Mouse (Mus musculus): Measurements from ENCODE around the gene Usp36. TPM values are rescaled to one million over a fixed set of nuclear protein-coding genes. Genes with fewer than 3 reads are reported as not detected.

Usp36 gene
- total RNA-seq (2014; rRNA removed) = 13.7 and 20.4 TPM in 2 replicates
- polyA plus RNA-seq (2015; fragmentation: Nextera tagmentation; extraction: Ambion mirVana) = 10.6 and 13.1 TPM in 2 replicates

DNA sequence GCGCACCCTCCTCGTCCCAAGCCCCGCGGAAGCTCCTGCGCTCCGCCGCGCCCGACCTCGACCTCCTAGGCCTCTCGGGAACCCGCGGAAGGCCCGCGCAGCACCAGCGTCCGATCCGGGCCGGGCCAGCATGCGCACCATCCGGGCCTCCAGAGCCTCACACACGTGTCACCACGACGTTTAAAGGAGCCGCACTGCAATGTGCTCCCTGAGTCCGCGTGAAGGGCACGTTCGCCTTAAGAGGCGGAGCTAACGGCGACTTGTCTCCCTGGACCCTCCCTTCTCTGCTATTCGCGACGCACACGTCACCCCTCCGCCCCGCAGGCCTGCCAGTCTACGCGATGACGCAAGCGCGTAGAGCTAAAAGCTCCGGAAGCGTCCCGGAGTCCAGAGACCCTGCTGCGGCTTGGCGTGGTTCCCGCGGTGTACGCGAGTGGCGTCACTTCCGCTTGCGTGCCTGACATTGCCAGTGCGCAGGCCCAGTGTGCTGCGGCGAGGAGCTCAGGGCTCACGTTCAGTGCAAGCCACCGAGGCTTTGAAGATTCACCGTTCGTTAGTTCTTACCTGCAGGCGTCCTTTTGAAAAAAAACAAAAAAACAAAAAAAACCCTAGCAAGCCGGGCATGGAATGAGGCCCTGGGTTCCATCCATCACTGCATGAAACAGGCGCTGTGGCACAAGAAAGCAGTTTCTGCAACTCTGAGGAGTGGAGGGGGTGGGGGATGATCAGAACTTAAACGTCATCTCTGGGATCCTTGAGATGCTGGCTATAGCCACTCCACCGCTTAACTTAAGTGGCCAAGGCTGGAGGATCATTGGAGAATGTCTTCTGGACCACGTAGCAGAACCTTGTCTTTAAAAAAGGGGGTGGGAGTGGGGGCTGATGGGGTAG, at the start of gene Usp36:
Usp36 (minus strand) TSS at position 246 of the 891 bp plus-strand sequence.
- DNase-seq (ENCODE audit: low spot score) = peak; percentile 100
- peak; percentile 98 for ATAC-seq (ENCODE audit: low FRiP score)
- peaks cover 5% of the 10 kb centered on the region; the same call in 1 of the 2 replicates for H3K4me1 ChIP-seq (ENCODE audit: insufficient read depth, low read length)
- peak within 1 kb of the TSS; percentile 98 for H3K9ac ChIP-seq (replicated peaks; ENCODE audit: low read length, poor library complexity, severe bottlenecking)
- H3K27ac ChIP-seq (ENCODE audit: low read depth, low read length) = peak within 1 kb of the TSS; percentile 92
- peaks cover 21% of the 10 kb centered on the region for H3K36me3 ChIP-seq (ENCODE audit: insufficient read depth, low read length)
- H3K9me3 ChIP-seq (ENCODE audit: low read length) = no peaks in the 10 kb centered on the region
- peak within 1 kb of the TSS; percentile 85 for H3K4me2 ChIP-seq (ENCODE audit: low read depth, low read length, poor library complexity, severe bottlenecking)
- H3K4me3 ChIP-seq (ENCODE audit: low read depth, low read length) = peak within 1 kb of the TSS; percentile 91
- under 1% methylated on average over 68 of the region's 68 CpGs for WGBS
- H3K27me3 ChIP-seq (ENCODE audit: insufficient read depth, low read length) = no peaks in the 10 kb centered on the region
- TF ChIP-seq CTCF (IDR thresholded peaks at IDR 0.05) = no peak

DNA sequence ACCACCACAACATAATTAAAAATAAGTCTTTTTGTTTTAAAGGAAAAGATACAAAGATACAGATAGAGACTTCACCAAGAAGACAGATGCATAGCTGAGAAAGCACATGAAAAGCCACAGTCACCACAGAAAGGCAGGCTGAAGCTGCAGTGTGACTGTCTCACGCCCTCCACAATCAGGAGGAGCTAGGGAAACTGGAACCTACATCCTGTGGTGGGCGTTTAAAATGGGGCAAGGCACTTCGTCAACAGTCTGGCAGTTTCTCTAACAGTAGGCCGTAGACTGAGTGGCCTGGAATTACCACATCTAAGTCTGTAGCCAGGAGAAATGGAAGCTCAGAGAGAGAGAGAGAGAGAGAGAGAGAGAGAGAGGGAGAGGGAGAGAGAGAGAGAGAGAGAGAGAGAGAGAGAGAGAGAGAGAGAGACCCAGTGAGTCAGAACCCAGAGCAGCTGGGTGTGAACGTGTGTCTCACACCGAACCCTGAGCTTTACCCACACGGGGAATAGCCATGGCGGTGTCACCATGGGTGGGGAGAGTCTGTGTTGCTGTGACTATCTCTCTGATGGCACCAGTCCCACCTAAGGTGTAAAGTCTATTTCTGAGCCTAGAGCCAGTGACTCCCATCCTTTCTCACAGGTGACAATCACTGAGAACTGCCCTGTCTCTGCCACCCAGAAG, 47.6 kb upstream of the Usp36 start:
- peaks cover 10% of the 10 kb centered on the region for H3K4me1 ChIP-seq (ENCODE audit: insufficient read depth, low read length)
- DNase-seq (ENCODE audit: low spot score) = no peak
- no peak for TF ChIP-seq CTCF (IDR thresholded peaks at IDR 0.05)
- no peak overlapping the region for H3K9ac ChIP-seq (replicated peaks; ENCODE audit: low read length, poor library complexity, severe bottlenecking)
- ATAC-seq (ENCODE audit: low FRiP score) = no peak
- no peak overlapping the region for H3K4me2 ChIP-seq (ENCODE audit: low read depth, low read length, poor library complexity, severe bottlenecking)
- H3K9me3 ChIP-seq (ENCODE audit: low read length) = no peaks in the 10 kb centered on the region
- H3K27me3 ChIP-seq (ENCODE audit: insufficient read depth, low read length) = no peaks in the 10 kb centered on the region
- H3K36me3 ChIP-seq (ENCODE audit: insufficient read depth, low read length) = 0 out of 2 replicates have a peak, but pooled peaks cover 3% of the 10 kb centered on the region
- no peak overlapping the region for H3K4me3 ChIP-seq (ENCODE audit: low read depth, low read length)
- WGBS = 90% methylated on average over 8 of the region's 8 CpGs
- no peak overlapping the region for H3K27ac ChIP-seq (ENCODE audit: low read depth, low read length)

DNA sequence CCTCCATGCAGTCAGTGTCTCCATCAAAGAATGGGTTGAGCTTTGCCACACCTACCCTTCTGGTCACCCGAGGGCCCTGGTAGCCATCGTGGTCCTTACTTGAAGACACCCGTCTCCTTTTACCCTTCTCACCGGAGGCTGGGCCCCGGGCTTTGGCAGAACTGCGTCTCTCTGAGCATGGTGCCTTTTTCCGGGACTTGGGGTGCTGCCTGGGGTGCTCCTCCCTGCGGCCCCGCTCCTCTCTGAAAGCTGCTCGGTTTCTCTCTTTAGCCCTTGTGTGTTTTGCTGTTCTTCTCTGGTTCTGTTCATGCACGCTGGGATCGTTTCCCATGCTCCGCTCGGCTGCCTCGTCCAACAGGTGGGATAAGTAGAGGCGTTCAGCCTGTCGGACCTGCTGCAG, 43.4 kb upstream of the Usp36 start:
- no peaks in the 10 kb centered on the region for H3K9me3 ChIP-seq (ENCODE audit: low read length)
- 92% methylated on average over 17 of the region's 17 CpGs for WGBS
- H3K4me3 ChIP-seq (ENCODE audit: low read depth, low read length) = no peak overlapping the region
- TF ChIP-seq CTCF (IDR thresholded peaks at IDR 0.05) = no peak
- no peaks in the 10 kb centered on the region for H3K27me3 ChIP-seq (ENCODE audit: insufficient read depth, low read length)
- ATAC-seq (ENCODE audit: low FRiP score) (no peak), DNase-seq (ENCODE audit: low spot score) (no peak)
- no peak overlapping the region for H3K4me2 ChIP-seq (ENCODE audit: low read depth, low read length, poor library complexity, severe bottlenecking)
- no peak overlapping the region for H3K27ac ChIP-seq (ENCODE audit: low read depth, low read length)
- H3K36me3 ChIP-seq (ENCODE audit: insufficient read depth, low read length) = no peaks in the 10 kb centered on the region
- H3K9ac ChIP-seq (replicated peaks; ENCODE audit: low read length, poor library complexity, severe bottlenecking) = no peak overlapping the region
- no peaks in the 10 kb centered on the region for H3K4me1 ChIP-seq (ENCODE audit: insufficient read depth, low read length)

DNA sequence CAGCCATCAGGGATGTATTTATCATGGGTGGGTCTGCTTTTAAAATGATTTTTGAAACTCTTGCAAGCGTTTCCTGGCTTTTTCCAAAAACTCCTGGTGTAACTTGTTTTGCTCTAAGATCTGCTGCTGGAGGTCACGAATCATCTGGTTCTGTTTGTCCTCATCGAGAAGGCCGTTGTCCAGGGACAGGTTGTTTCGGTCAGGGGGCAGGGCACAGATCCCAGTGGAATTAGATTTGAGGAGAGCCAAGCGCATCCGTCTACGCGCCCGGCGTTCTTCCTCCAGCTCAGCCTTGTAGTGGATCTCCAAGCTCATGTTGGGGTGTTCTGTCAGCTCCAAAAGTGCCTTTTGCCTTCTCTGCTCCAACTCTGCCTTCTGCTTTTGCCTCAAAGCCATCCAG, 42.3 kb upstream of the Usp36 start:
- no peak for ATAC-seq (ENCODE audit: low FRiP score)
- WGBS = 88% methylated on average over 11 of the region's 11 CpGs
- no peak overlapping the region for H3K27ac ChIP-seq (ENCODE audit: low read depth, low read length)
- no peak for TF ChIP-seq CTCF (IDR thresholded peaks at IDR 0.05)
- no peaks in the 10 kb centered on the region for H3K9me3 ChIP-seq (ENCODE audit: low read length)
- H3K36me3 ChIP-seq (ENCODE audit: insufficient read depth, low read length) = no peaks in the 10 kb centered on the region
- H3K9ac ChIP-seq (replicated peaks; ENCODE audit: low read length, poor library complexity, severe bottlenecking) = no peak overlapping the region
- peaks cover 4% of the 10 kb centered on the region; the same call in 1 of the 2 replicates for H3K4me1 ChIP-seq (ENCODE audit: insufficient read depth, low read length)
- H3K4me2 ChIP-seq (ENCODE audit: low read depth, low read length, poor library complexity, severe bottlenecking) = no peak overlapping the region
- no peak overlapping the region for H3K4me3 ChIP-seq (ENCODE audit: low read depth, low read length)
- no peaks in the 10 kb centered on the region for H3K27me3 ChIP-seq (ENCODE audit: insufficient read depth, low read length)
- no peak for DNase-seq (ENCODE audit: low spot score)

DNA sequence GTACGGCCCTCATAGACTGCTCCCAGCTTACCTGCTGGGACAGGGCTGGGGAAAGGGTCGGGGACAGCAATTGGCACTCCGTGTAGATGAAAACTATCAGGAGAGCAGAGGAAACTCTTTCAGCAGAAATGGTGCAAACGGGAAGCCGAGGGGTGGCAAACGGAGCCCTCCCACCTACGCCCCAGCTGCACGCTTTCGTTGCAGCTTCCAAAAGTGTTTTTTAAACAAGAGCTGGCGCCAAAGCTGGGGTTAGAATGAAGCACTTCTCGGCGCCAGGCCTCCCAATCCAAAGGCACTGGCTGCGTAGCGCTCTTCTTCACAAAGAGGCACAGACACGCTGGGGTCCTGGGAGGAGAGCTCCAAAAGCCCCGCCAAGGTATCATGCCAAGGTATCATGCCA, 40.7 kb upstream of the Usp36 start:
- no peak overlapping the region for H3K4me3 ChIP-seq (ENCODE audit: low read depth, low read length)
- DNase-seq (ENCODE audit: low spot score) = no peak
- no peak overlapping the region for H3K4me2 ChIP-seq (ENCODE audit: low read depth, low read length, poor library complexity, severe bottlenecking)
- no peak for ATAC-seq (ENCODE audit: low FRiP score)
- no peaks in the 10 kb centered on the region for H3K9me3 ChIP-seq (ENCODE audit: low read length)
- no peak overlapping the region for H3K9ac ChIP-seq (replicated peaks; ENCODE audit: low read length, poor library complexity, severe bottlenecking)
- TF ChIP-seq CTCF (IDR thresholded peaks at IDR 0.05) = no peak
- peaks cover 4% of the 10 kb centered on the region for H3K4me1 ChIP-seq (ENCODE audit: insufficient read depth, low read length)
- 94% methylated on average over 16 of the region's 16 CpGs for WGBS
- H3K36me3 ChIP-seq (ENCODE audit: insufficient read depth, low read length) = no peaks in the 10 kb centered on the region
- no peaks in the 10 kb centered on the region for H3K27me3 ChIP-seq (ENCODE audit: insufficient read depth, low read length)
- H3K27ac ChIP-seq (ENCODE audit: low read depth, low read length) = no peak overlapping the region

DNA sequence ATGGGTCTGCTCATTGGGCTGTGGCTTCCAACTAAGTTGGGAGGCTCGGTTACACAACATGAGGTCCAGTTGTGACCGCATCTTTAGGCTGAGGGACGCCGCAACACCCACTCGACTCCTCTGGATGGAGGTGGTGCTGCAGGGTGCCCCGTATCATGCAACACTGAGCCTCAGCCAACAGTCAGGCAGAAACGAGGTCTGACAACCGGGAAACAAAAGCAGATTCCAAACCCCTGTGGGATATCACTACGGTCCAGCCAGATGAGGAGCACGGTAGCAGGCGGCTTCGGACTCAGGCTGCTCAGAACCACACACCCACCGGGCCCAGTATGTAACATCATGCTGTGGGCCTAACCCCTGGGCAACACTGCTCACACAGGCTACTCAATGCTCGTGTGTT, 40.3 kb upstream of the Usp36 start:
- H3K9ac ChIP-seq (replicated peaks; ENCODE audit: low read length, poor library complexity, severe bottlenecking) = no peak overlapping the region
- no peak overlapping the region for H3K27ac ChIP-seq (ENCODE audit: low read depth, low read length)
- 91% methylated on average over 14 of the region's 14 CpGs for WGBS
- peaks cover 4% of the 10 kb centered on the region for H3K4me1 ChIP-seq (ENCODE audit: insufficient read depth, low read length)
- ATAC-seq (ENCODE audit: low FRiP score) (no peak), DNase-seq (ENCODE audit: low spot score) (no peak)
- no peak for TF ChIP-seq CTCF (IDR thresholded peaks at IDR 0.05)
- H3K4me2 ChIP-seq (ENCODE audit: low read depth, low read length, poor library complexity, severe bottlenecking) = no peak overlapping the region
- no peak overlapping the region for H3K4me3 ChIP-seq (ENCODE audit: low read depth, low read length)
- no peaks in the 10 kb centered on the region for H3K36me3 ChIP-seq (ENCODE audit: insufficient read depth, low read length)
- no peaks in the 10 kb centered on the region for H3K27me3 ChIP-seq (ENCODE audit: insufficient read depth, low read length)
- H3K9me3 ChIP-seq (ENCODE audit: low read length) = no peaks in the 10 kb centered on the region

Measured in midbrain, postnatal 0 days (tissue).